Mouse (Mus musculus) layer of hippocampus, adult 9-11 months (tissue): ENCODE data around the gene Ms4a2.

Source experiments
- DNase-seq: peaks from one replicate; pipeline ENCODE4 v3.0.0; 2022

Ms4a2 gene

GRCm38 (mm10) chr19:11574965-11575364 lies 48.6 kb downstream of the Ms4a2 start:
- peak; percentile 3 for DNase-seq
